Mouse (Mus musculus) liver, adult 2 months (tissue): ENCODE data around the gene Aff3. TPM values are rescaled to one million over a fixed set of nuclear protein-coding genes. Genes with fewer than 3 reads are reported as not detected.

Experiments used
- DNase-seq: peaks from one replicate; pipeline ENCODE4 v3.0.0-alpha.2; 2011; ENCODE audit warnings: low read depth, low spot score; ENCODE audit errors: extremely low read depth
- H3K27ac ChIP-seq: fragments of 200-500 bp; replicated peaks from 2 replicates; pipeline ENCODE4 v1.5.1; 2012; ENCODE audit warnings: low read depth, mild to moderate bottlenecking, control low read depth, inconsistent platforms, low read length; ENCODE audit not compliant: insufficient read depth
- H3K27me3 ChIP-seq: fragments of 200-500 bp; 2 replicates; pipeline ENCODE4 v1.6.1; 2012; ENCODE audit warnings: mild to moderate bottlenecking, moderate library complexity, low read length, inconsistent platforms; ENCODE audit not compliant: control insufficient read depth, insufficient read depth
- H3K36me3 ChIP-seq: fragments of 200-500 bp; 2 replicates; pipeline ENCODE4 v1.6.1; 2012; ENCODE audit warnings: low read length, inconsistent platforms; ENCODE audit not compliant: control insufficient read depth, insufficient read depth
- H3K4me1 ChIP-seq: fragments of 200-500 bp; 2 replicates; pipeline ENCODE4 v1.6.1; 2011; ENCODE audit warnings: low read length; ENCODE audit not compliant: control insufficient read depth, insufficient read depth
- H3K4me3 ChIP-seq: fragments of 200-500 bp; 2 replicates; pipeline ENCODE4 v1.5.1; 2011; ENCODE audit warnings: low read depth, mild to moderate bottlenecking, control low read depth, low read length, moderate library complexity; ENCODE audit not compliant: insufficient read depth
- H3K79me2 ChIP-seq: fragments of 200-500 bp; 2 replicates; pipeline ENCODE4 v1.6.1; 2012; ENCODE audit warnings: inconsistent platforms, mild to moderate bottlenecking, low read length, moderate library complexity; ENCODE audit not compliant: control insufficient read depth, insufficient read depth
- H3K9ac ChIP-seq: fragments of 200-500 bp; 2 replicates; pipeline ENCODE4 v1.6.1; 2012; ENCODE audit warnings: low read depth, mild to moderate bottlenecking, control low read depth, inconsistent platforms, low read length
- CTCF ChIP-seq: fragments of 200-500 bp; IDR thresholded peaks from 2 replicates; pipeline ENCODE4 v1.5.1; 2011; ENCODE audit warnings: low read depth, low read length, control low read depth
- POLR2A ChIP-seq: fragments of 200-500 bp; IDR thresholded peaks from 2 replicates; pipeline ENCODE4 v1.6.1; 2011; ENCODE audit warnings: low read length, control low read depth; ENCODE audit not compliant: insufficient read depth; ENCODE audit errors: extremely low read depth
- WGBS: fragments of 180-500 bp; shearing (Covaris S2); methylation state at CpG from one replicate; pipeline ENCODE4 v1.1.7; 2018; 5-methylcytosine and 5-hydroxymethylcytosine counted together
- polyA plus RNA-seq: library from polyadenylated mRNA; depleted of rRNA; stranded (reverse); fragments of >200 nt; gene quantifications from 2 replicates; pipeline ENCODE4 v1.2.3, GENCODE M21; 2012; rRNA removed
- total RNA-seq: library from RNA; depleted of rRNA; stranded (reverse); fragments of >200 nt; gene quantifications from 2 replicates; pipeline ENCODE4 v1.2.3, GENCODE M21; 2014; rRNA removed

Aff3 gene
- total and polyA plus RNA-seq, 2 experiments: 0.18 to 0.28 TPM

GRCm38 (mm10) chr1:38128919-38129436, 535.8 kb downstream of the Aff3 start:
- Histone ChIP-seq H3K27ac (peak overlapping the region; percentile 97), H3K4me3 (peak overlapping the region; percentile 99), H3K4me1 (peaks cover 15% of the 10 kb centered on the region), H3K79me2 (peaks cover 21% of the 10 kb centered on the region), H3K36me3 (no peaks in the 10 kb centered on the region), H3K9ac (peak overlapping the region; percentile 100), H3K27me3 (no peaks in the 10 kb centered on the region)
- TF ChIP-seq POLR2A (no peak), CTCF (no peak)
- under 1% methylated on average over 63 of the region's 68 CpGs for WGBS
- peak; percentile 34 for DNase-seq

Other genes with a start within 250 kb of the Aff3 start
- gene Lonrf2, start 171.8 kb upstream of the Aff3 start, total RNA-seq: not detected in 2 replicates
- gene Lonrf2, start 171.8 kb upstream of the Aff3 start, polyA plus RNA-seq: not detected in 2 replicates
- 0.07 and 0.09 TPM in 2 replicates for gene Chst10, start 233.2 kb upstream of the Aff3 start, total RNA-seq
- gene Chst10, start 233.2 kb upstream of the Aff3 start, polyA plus RNA-seq: 0.05 and 0.07 TPM in 2 replicates